Comparison of ENCODE assay signal across 28 mouse cellular contexts in genomic region chr10:59085604-59086003, GRCm38 (mm10).
"Had no signal": no experiment of that assay in that cellular context is flagged by ENCODE, and none has a peak within 500 bp of the region (broad histone marks: within the 10 kb centered on the region; RNA-seq: fewer than 3 reads in every experiment).

No protein-coding gene starts in this region.

- H3K9ac ChIP-seq: embryonic facial prominence, embryonic 12.5 days; embryonic facial prominence, embryonic 13.5 days; embryonic facial prominence, embryonic 15.5 days; forebrain, embryonic 12.5 days; forebrain, embryonic 13.5 days; forebrain, embryonic 15.5 days; forebrain, postnatal 0 days; heart, embryonic 12.5 days had no signal

- H3K27ac ChIP-seq: embryonic facial prominence, embryonic 10.5 days; embryonic facial prominence, embryonic 12.5 days; embryonic facial prominence, embryonic 13.5 days; embryonic facial prominence, embryonic 15.5 days; forebrain, embryonic 10.5 days; forebrain, embryonic 12.5 days; forebrain, embryonic 13.5 days; forebrain, embryonic 15.5 days; gastrocnemius, adult 2 months; heart, adult 2 months had no signal

- H3K4me2 ChIP-seq: embryonic facial prominence, embryonic 12.5 days; embryonic facial prominence, embryonic 13.5 days; embryonic facial prominence, embryonic 15.5 days; forebrain, embryonic 12.5 days; forebrain, embryonic 13.5 days; forebrain, embryonic 15.5 days; heart, embryonic 12.5 days had no signal

- H3K36me3 ChIP-seq: embryonic facial prominence, embryonic 10.5 days; embryonic facial prominence, embryonic 12.5 days; embryonic facial prominence, embryonic 13.5 days; forebrain, embryonic 10.5 days; forebrain, embryonic 12.5 days; heart, embryonic 12.5 days had no signal

- DNase-seq: cerebellum, adult 2 months; cerebellum, adult 8-10 months; cerebellum, adult 9-10 months; cerebellum, adult 9-11 months; cerebellum, postnatal 10 days; cerebellum, postnatal 14 days; cerebellum, postnatal 25 days; cerebellum, postnatal 36 days; embryo, embryonic 11 days; forebrain, postnatal 0 days; gastrocnemius, adult 2 months; gastrocnemius, postnatal 10 days; gastrocnemius, postnatal 14 days; gastrocnemius, postnatal 25 days; gastrocnemius, postnatal 36 days; heart, adult 18-20 months; heart, adult 2 months had no signal

- H3K4me3 ChIP-seq: embryonic facial prominence, embryonic 10.5 days; embryonic facial prominence, embryonic 12.5 days; embryonic facial prominence, embryonic 13.5 days; embryonic facial prominence, embryonic 15.5 days; erythroblast, embryonic 14.5 days; forebrain, embryonic 10.5 days; forebrain, embryonic 12.5 days; forebrain, embryonic 13.5 days; forebrain, embryonic 15.5 days; gastrocnemius, adult 2 months; heart, adult 2 months; heart, embryonic 12.5 days had no signal

- H3K9me3 ChIP-seq: embryonic facial prominence, embryonic 10.5 days; embryonic facial prominence, embryonic 12.5 days; embryonic facial prominence, embryonic 13.5 days; embryonic facial prominence, embryonic 15.5 days; forebrain, embryonic 10.5 days; forebrain, embryonic 12.5 days; forebrain, embryonic 13.5 days; forebrain, embryonic 15.5 days; heart, embryonic 12.5 days had no signal

- H3K4me1 ChIP-seq: embryonic facial prominence, embryonic 12.5 days had no signal

- H3K27me3 ChIP-seq: embryonic facial prominence, embryonic 12.5 days; embryonic facial prominence, embryonic 13.5 days; embryonic facial prominence, embryonic 15.5 days; forebrain, embryonic 12.5 days; forebrain, embryonic 13.5 days; forebrain, embryonic 15.5 days had no signal

- ATAC-seq: forebrain, embryonic 13.5 days; forebrain, embryonic 14.5 days; forebrain, embryonic 15.5 days; forebrain, postnatal 0 days had no signal
